Comparison of ENCODE assay signal across 25 mouse cellular contexts in the genomic region with DNA sequence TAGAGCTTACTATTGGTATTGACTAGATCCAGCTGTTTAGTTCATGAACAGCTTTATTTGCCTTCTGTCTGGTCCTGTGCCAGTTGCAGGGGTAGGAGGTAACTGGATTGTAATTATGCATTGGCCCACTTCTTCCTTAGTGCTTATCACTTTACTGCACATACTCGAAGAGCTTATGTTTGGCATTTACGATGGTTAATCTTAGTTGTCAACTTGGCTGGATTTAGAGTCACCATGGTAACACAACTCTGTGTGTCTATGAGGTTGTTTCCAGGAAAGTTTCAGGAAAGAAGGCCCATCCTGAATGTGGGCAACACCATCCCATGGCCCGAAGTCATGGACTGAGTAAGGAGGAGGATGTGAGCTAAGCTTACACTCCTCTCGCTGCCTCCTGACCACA. TPM values are rescaled to one million over a fixed set of nuclear protein-coding genes. Genes with fewer than 3 reads are reported as not detected.
DNase-seq lines count a peak whose midpoint lies in the region; ATAC-seq and TF ChIP-seq lines count a peak whose summit lies in the region.
"Had no signal": no experiment of that assay in that cellular context is flagged by ENCODE, and none has a peak within 500 bp of the region (broad histone marks: within the 10 kb centered on the region; RNA-seq: fewer than 3 reads in every experiment).

No protein-coding gene starts in this region.

- peak; percentile 59 for ATAC-seq in forebrain, postnatal 0 days
- ATAC-seq in forebrain, embryonic 12.5 days (ENCODE audit: low FRiP score) = no peak
- ATAC-seq in limb, embryonic 13.5 days (ENCODE audit: low FRiP score, low read depth) = no peak
- ATAC-seq: forebrain, embryonic 13.5 days had no signal

- H3K27ac ChIP-seq in forebrain, postnatal 0 days (ENCODE audit: low read depth, low read length) = no peak overlapping the region
- no peak overlapping the region for H3K27ac ChIP-seq in forebrain, embryonic 12.5 days
- 0 out of 2 replicates have a peak overlapping the region, but pooled peaks have one; percentile 20 for H3K27ac ChIP-seq in gastrocnemius, adult 2 months
- H3K27ac ChIP-seq in limb, embryonic 13.5 days = 0 out of 2 replicates have a peak overlapping the region, but pooled peaks have one; percentile 52
- H3K27ac ChIP-seq in limb, embryonic 10.5 days = no peak overlapping the region
- H3K27ac ChIP-seq: embryonic facial prominence, embryonic 13.5 days; embryonic facial prominence, embryonic 15.5 days; forebrain, embryonic 10.5 days; forebrain, embryonic 13.5 days had no signal

- peaks cover 5% of the 10 kb centered on the region; the same call in 1 of the 2 replicates for H3K4me1 ChIP-seq in forebrain, postnatal 0 days (ENCODE audit: insufficient read depth)
- no peaks in the 10 kb centered on the region for H3K4me1 ChIP-seq in forebrain, embryonic 12.5 days
- peaks cover 10% of the 10 kb centered on the region for H3K4me1 ChIP-seq in limb, embryonic 13.5 days
- H3K4me1 ChIP-seq in limb, embryonic 10.5 days = no peaks in the 10 kb centered on the region
- H3K4me1 ChIP-seq: forebrain, embryonic 10.5 days; forebrain, embryonic 13.5 days had no signal

- H3K9ac ChIP-seq in forebrain, postnatal 0 days = no peak overlapping the region
- H3K9ac ChIP-seq in forebrain, embryonic 12.5 days = no peak overlapping the region
- H3K9ac ChIP-seq in limb, embryonic 13.5 days = no peak overlapping the region
- H3K9ac ChIP-seq: embryonic facial prominence, embryonic 13.5 days; embryonic facial prominence, embryonic 15.5 days; forebrain, embryonic 13.5 days had no signal

- H3K36me3 ChIP-seq in forebrain, postnatal 0 days (ENCODE audit: insufficient read depth) = no peaks in the 10 kb centered on the region
- H3K36me3 ChIP-seq in forebrain, embryonic 12.5 days (replicated peaks) = no peaks in the 10 kb centered on the region
- H3K36me3 ChIP-seq in limb, embryonic 13.5 days = no peaks in the 10 kb centered on the region
- no peaks in the 10 kb centered on the region for H3K36me3 ChIP-seq in limb, embryonic 10.5 days
- H3K36me3 ChIP-seq: embryonic facial prominence, embryonic 13.5 days; embryonic facial prominence, embryonic 15.5 days; forebrain, embryonic 10.5 days had no signal

- no peaks in the 10 kb centered on the region for H3K9me3 ChIP-seq in forebrain, postnatal 0 days (ENCODE audit: low read length)
- no peaks in the 10 kb centered on the region for H3K9me3 ChIP-seq in forebrain, embryonic 12.5 days
- H3K9me3 ChIP-seq in limb, embryonic 13.5 days = no peaks in the 10 kb centered on the region
- H3K9me3 ChIP-seq in limb, embryonic 10.5 days (replicated peaks) = no peaks in the 10 kb centered on the region
- H3K9me3 ChIP-seq: embryonic facial prominence, embryonic 13.5 days; embryonic facial prominence, embryonic 15.5 days; forebrain, embryonic 10.5 days; forebrain, embryonic 13.5 days had no signal

- H3K27me3 ChIP-seq in forebrain, postnatal 0 days (ENCODE audit: insufficient read depth, low read length) = no peaks in the 10 kb centered on the region
- no peaks in the 10 kb centered on the region for H3K27me3 ChIP-seq in forebrain, embryonic 12.5 days
- no peaks in the 10 kb centered on the region for H3K27me3 ChIP-seq in limb, embryonic 13.5 days
- no peaks in the 10 kb centered on the region for H3K27me3 ChIP-seq in limb, embryonic 10.5 days (ENCODE audit: low read depth, poor library complexity, severe bottlenecking)
- H3K27me3 ChIP-seq: embryonic facial prominence, embryonic 13.5 days; embryonic facial prominence, embryonic 15.5 days; forebrain, embryonic 13.5 days had no signal

- no peak overlapping the region for H3K4me3 ChIP-seq in forebrain, postnatal 0 days (ENCODE audit: low read depth, low read length)
- H3K4me3 ChIP-seq in forebrain, embryonic 12.5 days (replicated peaks) = no peak overlapping the region
- H3K4me3 ChIP-seq in gastrocnemius, adult 2 months = no peak overlapping the region
- no peak overlapping the region for H3K4me3 ChIP-seq in limb, embryonic 13.5 days
- H3K4me3 ChIP-seq in limb, embryonic 10.5 days = no peak overlapping the region
- H3K4me3 ChIP-seq: embryonic facial prominence, embryonic 13.5 days; embryonic facial prominence, embryonic 15.5 days; erythroblast, embryonic 14.5 days; forebrain, embryonic 10.5 days; forebrain, embryonic 13.5 days had no signal

- 73% methylated on average over 4 of the region's 4 CpGs for WGBS in forebrain, postnatal 0 days
- 98% methylated on average over 4 of the region's 4 CpGs for WGBS in forebrain, embryonic 12.5 days
- WGBS in limb, embryonic 13.5 days = 83% methylated on average over 4 of the region's 4 CpGs
- 93% methylated on average over 4 of the region's 4 CpGs for WGBS in limb, embryonic 10.5 days

- no peak overlapping the region for H3K4me2 ChIP-seq in forebrain, postnatal 0 days (ENCODE audit: low read depth)
- H3K4me2 ChIP-seq in forebrain, embryonic 12.5 days = no peak overlapping the region
- no peak overlapping the region for H3K4me2 ChIP-seq in limb, embryonic 13.5 days (replicated peaks)
- H3K4me2 ChIP-seq: embryonic facial prominence, embryonic 13.5 days; embryonic facial prominence, embryonic 15.5 days; forebrain, embryonic 13.5 days had no signal

- peak; percentile 29 for DNase-seq in forebrain, postnatal 0 days
- DNase-seq in gastrocnemius, adult 2 months = no peak
- no peak for DNase-seq in gastrocnemius, postnatal 25 days
- no peak for DNase-seq in limb, embryonic 10.5 days (ENCODE audit: low spot score)
- peak; percentile 26 for DNase-seq in brain, adult 2 months (ENCODE audit: low read depth, low spot score)
- DNase-seq in cerebellum, postnatal 4 days (ENCODE audit: low spot score in 2 of 2) = no peak
- DNase-seq: adrenal gland, adult 2 months; adrenal gland, postnatal 10 days; adrenal gland, postnatal 25 days; cerebellum, adult 11-12 months; cerebellum, adult 2 months; cerebellum, adult 9-10 months; cerebellum, postnatal 10 days; cerebellum, postnatal 25 days; embryo, embryonic 11 days had no signal

- intact Hi-C loops in gastrocnemius, adult 2 months (cut with DNase I) = loop anchor here (1.0 kb wide), 1 partner anchor 8 kb away; no protein-coding TSS in a partner anchor

- TF ChIP-seq CTCF in forebrain, postnatal 0 days (IDR thresholded peaks at IDR 0.05; ENCODE audit: low read depth) = no peak
- TF ChIP-seq CTCF in gastrocnemius, adult 2 months (IDR thresholded peaks at IDR 0.05) = no peak

RNA-seq across cellular contexts. Expression of a gene that starts 11.4 kb away (rescaled TPM):
- total RNA-seq in forebrain, postnatal 0 days (2014; rRNA removed) = 17.9 and 23.8 TPM in 2 replicates
- 1.8 and 2.5 TPM in 2 replicates for polyA plus RNA-seq in forebrain, postnatal 0 days (2015; fragmentation: Nextera tagmentation; extraction: Ambion mirVana)
- 3.8 and 5.2 TPM in 2 replicates for polyA plus RNA-seq in forebrain, embryonic 12.5 days (2016; fragmentation: Nextera tagmentation; extraction: Ambion mirVana)
- 1 to 10 TPM; 4.3 to 4.7 TPM for total RNA-seq in gastrocnemius, adult 2 months (2021)
- total RNA-seq in gastrocnemius, postnatal 25 days (2021) = 1 to 10 TPM; 3.2 to 4.4 TPM
- polyA plus RNA-seq in limb, embryonic 13.5 days (2015; fragmentation: Nextera tagmentation; extraction: Ambion mirVana) = 5.1 TPM in 2 replicates
- polyA plus RNA-seq in limb, embryonic 10.5 days (2016; fragmentation: Nextera tagmentation; extraction: Ambion mirVana) = 3.4 and 3.7 TPM in 2 replicates

RNA-seq across cellular contexts. Expression of a gene that starts 38.5 kb away (rescaled TPM):
- 0.24 and 0.46 TPM in 2 replicates for total RNA-seq in forebrain, postnatal 0 days (2014; rRNA removed)
- polyA plus RNA-seq in forebrain, postnatal 0 days (2015; fragmentation: Nextera tagmentation; extraction: Ambion mirVana) = 0.58 and 0.96 TPM in 2 replicates
- 0.97 and 1.4 TPM in 2 replicates for polyA plus RNA-seq in forebrain, embryonic 12.5 days (2016; fragmentation: Nextera tagmentation; extraction: Ambion mirVana)
- total RNA-seq in gastrocnemius, adult 2 months (2021) = 100 to 1,000 TPM in 1 of 2 experiments, 10 to 100 TPM in 1; 60.5 to 195 TPM
- 100 to 1,000 TPM in 1 of 2 experiments, 10 to 100 TPM in 1; 64.9 to 112 TPM for total RNA-seq in gastrocnemius, postnatal 25 days (2021)
- polyA plus RNA-seq in limb, embryonic 13.5 days (2015; fragmentation: Nextera tagmentation; extraction: Ambion mirVana) = 22.9 and 33.4 TPM in 2 replicates
- 1.2 TPM in 2 replicates for polyA plus RNA-seq in limb, embryonic 10.5 days (2016; fragmentation: Nextera tagmentation; extraction: Ambion mirVana)
- total RNA-seq: common myeloid progenitor, adult 5-6 weeks; MEL had no signal
- polyA plus RNA-seq: C2C12; erythroblast, embryonic 14.5 days had no signal

Comparison
In these comparisons a context has a peak if more than half of its experiments do, and no peak if none do; other contexts are left out.
1. H3K27ac ChIP-seq: peak in gastrocnemius, adult 2 months (single experiment) and limb, embryonic 13.5 days (single experiment); none in forebrain, postnatal 0 days (single experiment), forebrain, embryonic 12.5 days (single experiment) and limb, embryonic 10.5 days (single experiment).
2. DNase-seq: peak in forebrain, postnatal 0 days (single experiment) and brain, adult 2 months (single experiment); none in gastrocnemius, adult 2 months (single experiment), gastrocnemius, postnatal 25 days (single experiment), limb, embryonic 10.5 days (single experiment) and cerebellum, postnatal 4 days (0 of 2).